Mouse (Mus musculus) hematopoietic multipotent progenitor cell, adult 10-12 weeks (in vitro differentiated cells): ENCODE results near the gene Copg2. TPM values are rescaled to one million over a fixed set of nuclear protein-coding genes. Genes with fewer than 3 reads are reported as not detected.

Experiments used
- polyA plus RNA-seq: library from polyadenylated mRNA; stranded (reverse); fragments of >175 nt; gene quantifications from 2 replicates; pipeline ENCODE4 v1.2.3, GENCODE M21; 2012; ENCODE audit warnings: low replicate concordance

The Copg2 gene
- polyA plus RNA-seq: 1.7 and 9.2 TPM in 2 replicates

GRCm38 (mm10) chr6:30896195-30896985, at the start of gene Copg2:
Gene Copg2 (minus strand): TSS chr6:30896794.

GRCm38 (mm10) chr6:30915473-30915872, 18.9 kb upstream of the Copg2 start, which contains the start of gene Tsga13:
Gene Tsga13 (minus strand): TSS chr6:30915573.

GRCm38 (mm10) chr6:30723331-30723730, 173.3 kb downstream of the Copg2 start, which contains the start of gene Mest:
Gene Mest (plus strand): TSS chr6:30723547.

Other genes starting within 250 kb of the Copg2 start
- gene Cep41, start 203.0 kb downstream of the Copg2 start, polyA plus RNA-seq: 21.1 and 33.9 TPM in 2 replicates
- gene Mest, start 173.2 kb downstream of the Copg2 start, polyA plus RNA-seq: 2.3 and 4.2 TPM in 2 replicates
- not detected in 2 replicates for gene Tsga13, start 18.8 kb upstream of the Copg2 start, polyA plus RNA-seq
- not detected in 2 replicates for gene Klf14, start 62.3 kb upstream of the Copg2 start, polyA plus RNA-seq